Mouse (Mus musculus): Measurements from ENCODE around the gene Peli3. TPM values are rescaled to one million over a fixed set of nuclear protein-coding genes. Genes with fewer than 3 reads are reported as not detected.
A peak's percentile ranks its signal among the peaks of the same experiment; 100 is the strongest.
"Not testable (repeated sequence)": the region's sequence is repeated elsewhere in the genome, so short reads cannot be mapped to it uniquely, and the experiment has no call there.

The Peli3 gene
- polyA plus RNA-seq, 1 experiment from 2014 or later, result 3.5 TPM

DNA sequence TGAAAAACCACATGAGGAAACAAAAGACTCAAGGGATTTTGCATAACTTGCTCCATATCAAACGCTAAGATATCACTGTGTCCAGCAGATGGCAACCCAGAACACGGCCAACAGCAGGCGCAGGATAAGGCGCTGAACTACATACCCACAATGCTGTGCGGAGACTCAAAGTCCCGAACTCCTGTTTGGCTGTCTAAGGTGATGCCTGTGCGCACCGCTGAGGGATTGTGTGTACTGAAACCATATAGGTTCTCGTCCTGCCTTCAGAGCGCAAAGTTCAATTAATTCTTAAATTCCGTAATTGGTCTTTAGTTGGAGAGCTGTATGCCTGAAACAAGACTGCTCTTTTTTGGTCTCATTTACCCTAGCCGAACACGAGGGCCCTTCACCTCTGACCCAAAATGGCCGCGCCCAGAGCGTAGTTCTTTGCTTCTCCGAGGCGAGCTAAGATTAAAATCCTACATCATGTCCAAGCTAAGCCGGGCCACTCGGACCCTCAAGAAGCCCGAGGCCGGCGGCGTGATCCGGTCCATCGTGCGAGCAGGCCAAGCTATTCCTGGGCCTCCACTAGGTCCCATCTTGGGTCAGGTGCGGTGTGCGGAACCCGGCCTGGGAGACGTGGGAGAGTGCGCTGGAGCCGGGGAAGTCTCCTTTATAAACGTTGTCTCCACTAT, 19.1 kb upstream of the Peli3 start, which contains the start of gene Mrpl11:
Gene Mrpl11, plus strand, starts transcription at position 220 of the 674 bp plus-strand sequence.
- peak; percentile 91 for DNase-seq (ENCODE audit: low spot score)
- under 1% methylated on average over 34 of the region's 34 CpGs for WGBS
- peaks cover 8% of the 10 kb centered on the region; the same call in 1 of the 2 replicates for H3K36me3 ChIP-seq (ENCODE audit: control insufficient read depth, insufficient read depth, low read length)
- peak; percentile 94 for ATAC-seq (ENCODE audit: insufficient read depth, low FRiP score, low TSS enrichment)
- peak within 1 kb of the TSS; percentile 84 for H3K9ac ChIP-seq (ENCODE audit: low read length)
- H3K4me3 ChIP-seq (ENCODE audit: low read depth, low read length), result peak within 1 kb of the TSS; percentile 73
- peaks cover 4% of the 10 kb centered on the region; the same call in 1 of the 2 replicates for H3K4me1 ChIP-seq (ENCODE audit: control insufficient read depth, insufficient read depth, low read length)
- peak within 1 kb of the TSS; percentile 48 for H3K4me2 ChIP-seq (ENCODE audit: low read depth)
- peak within 1 kb of the TSS; percentile 69; the same call in 1 of the 2 replicates for H3K27ac ChIP-seq (ENCODE audit: low read depth, low read length)
- no peaks in the 10 kb centered on the region for H3K27me3 ChIP-seq (ENCODE audit: control insufficient read depth, insufficient read depth, low read length)
- no peaks in the 10 kb centered on the region for H3K9me3 ChIP-seq (ENCODE audit: control insufficient read depth, low read length)

DNA sequence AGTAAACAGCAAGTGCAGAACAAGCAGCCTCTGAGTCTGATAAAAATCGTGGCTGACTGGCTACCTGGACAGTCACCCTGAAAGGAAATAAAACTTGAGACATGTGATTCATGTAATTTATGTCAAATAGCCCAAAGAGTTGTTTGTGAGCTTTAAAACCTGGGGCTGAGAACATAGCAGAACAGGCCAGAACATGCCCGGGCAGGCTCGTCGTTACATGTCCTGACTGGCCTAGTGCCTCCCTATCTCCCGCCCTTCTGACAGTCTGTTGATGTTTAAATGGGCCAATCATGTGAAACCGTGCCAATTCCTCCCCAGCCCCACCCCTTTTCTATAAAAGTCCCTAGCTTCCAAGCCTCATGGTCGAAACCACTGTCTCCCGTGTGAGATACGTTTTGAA, 5.7 kb upstream of the Peli3 start:
- WGBS, result 90% methylated on average over 9 of the region's 9 CpGs
- not testable (repeated sequence) for H3K4me3 ChIP-seq (ENCODE audit: low read depth, low read length); ATAC-seq (ENCODE audit: insufficient read depth, low FRiP score, low TSS enrichment); H3K9me3 ChIP-seq (ENCODE audit: control insufficient read depth, low read length); H3K27me3 ChIP-seq (ENCODE audit: control insufficient read depth, insufficient read depth, low read length); H3K4me1 ChIP-seq (ENCODE audit: control insufficient read depth, insufficient read depth, low read length); H3K4me2 ChIP-seq (ENCODE audit: low read depth); H3K9ac ChIP-seq (ENCODE audit: low read length); DNase-seq (ENCODE audit: low spot score); H3K27ac ChIP-seq (ENCODE audit: low read depth, low read length); H3K36me3 ChIP-seq (ENCODE audit: control insufficient read depth, insufficient read depth, low read length)

DNA sequence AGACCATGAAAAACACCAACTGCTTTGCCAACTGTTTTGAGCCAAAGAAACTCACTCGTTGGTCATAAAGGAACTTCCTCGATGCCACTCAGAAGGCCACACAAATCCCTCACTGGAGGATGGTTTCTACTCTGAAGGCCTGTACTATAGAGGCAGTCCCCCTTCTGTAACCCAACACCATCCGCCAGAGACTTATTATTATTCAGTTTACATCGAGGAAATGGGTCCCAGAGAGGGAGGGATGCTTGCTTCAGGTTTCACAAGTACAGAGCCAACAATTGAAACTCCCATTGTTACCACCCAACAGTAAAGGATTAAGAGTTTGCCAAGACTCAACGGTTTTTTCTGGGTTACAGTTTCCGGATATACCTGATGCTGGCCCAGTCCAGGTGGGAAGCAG, 2.6 kb upstream of the Peli3 start:
- Histone ChIP-seq H3K27me3 (ENCODE audit: control insufficient read depth, insufficient read depth, low read length) (no peaks in the 10 kb centered on the region), H3K36me3 (ENCODE audit: control insufficient read depth, insufficient read depth, low read length) (no peaks in the 10 kb centered on the region), H3K4me1 (ENCODE audit: control insufficient read depth, insufficient read depth, low read length) (peaks cover 4% of the 10 kb centered on the region), H3K4me2 (ENCODE audit: low read depth) (no peak overlapping the region), H3K9ac (ENCODE audit: low read length) (no peak overlapping the region), H3K27ac (ENCODE audit: low read depth, low read length) (no peak overlapping the region), H3K4me3 (ENCODE audit: low read depth, low read length) (no peak overlapping the region), H3K9me3 (ENCODE audit: control insufficient read depth, low read length) (no peaks in the 10 kb centered on the region)
- no peak for DNase-seq (ENCODE audit: low spot score)
- ATAC-seq (ENCODE audit: insufficient read depth, low FRiP score, low TSS enrichment), result no peak
- 44% methylated on average over 6 of the region's 6 CpGs for WGBS

DNA sequence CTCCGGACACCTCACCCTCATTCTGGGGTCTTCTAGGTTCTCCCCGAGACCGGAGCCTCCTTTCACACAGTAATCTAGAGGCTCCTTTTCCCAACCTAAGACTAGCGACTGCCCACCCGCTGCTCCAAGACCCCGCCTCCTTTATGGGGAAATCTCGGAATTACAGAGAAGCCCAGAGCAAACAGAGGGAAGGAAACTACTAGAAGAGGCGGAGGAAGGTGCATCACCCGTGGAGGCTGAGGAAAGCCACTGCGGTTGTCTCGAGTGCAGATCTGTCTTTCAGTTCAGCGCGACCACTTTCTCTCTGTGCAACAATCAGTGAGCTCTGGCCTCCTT, 294 bp upstream of the Peli3 start:
- H3K27me3 ChIP-seq (ENCODE audit: control insufficient read depth, insufficient read depth, low read length), result no peaks in the 10 kb centered on the region
- H3K9ac ChIP-seq (ENCODE audit: low read length), result peak overlapping the region; percentile 64
- H3K4me2 ChIP-seq (ENCODE audit: low read depth), result peak overlapping the region; percentile 99
- 10% methylated on average over 13 of the region's 13 CpGs for WGBS
- no peaks in the 10 kb centered on the region for H3K9me3 ChIP-seq (ENCODE audit: control insufficient read depth, low read length)
- DNase-seq (ENCODE audit: low spot score) (no peak), ATAC-seq (ENCODE audit: insufficient read depth, low FRiP score, low TSS enrichment) (no peak)
- peaks cover 4% of the 10 kb centered on the region for H3K4me1 ChIP-seq (ENCODE audit: control insufficient read depth, insufficient read depth, low read length)
- H3K36me3 ChIP-seq (ENCODE audit: control insufficient read depth, insufficient read depth, low read length), result no peaks in the 10 kb centered on the region
- peak overlapping the region; percentile 66 for H3K4me3 ChIP-seq (ENCODE audit: low read depth, low read length)
- no peak overlapping the region for H3K27ac ChIP-seq (ENCODE audit: low read depth, low read length)

DNA sequence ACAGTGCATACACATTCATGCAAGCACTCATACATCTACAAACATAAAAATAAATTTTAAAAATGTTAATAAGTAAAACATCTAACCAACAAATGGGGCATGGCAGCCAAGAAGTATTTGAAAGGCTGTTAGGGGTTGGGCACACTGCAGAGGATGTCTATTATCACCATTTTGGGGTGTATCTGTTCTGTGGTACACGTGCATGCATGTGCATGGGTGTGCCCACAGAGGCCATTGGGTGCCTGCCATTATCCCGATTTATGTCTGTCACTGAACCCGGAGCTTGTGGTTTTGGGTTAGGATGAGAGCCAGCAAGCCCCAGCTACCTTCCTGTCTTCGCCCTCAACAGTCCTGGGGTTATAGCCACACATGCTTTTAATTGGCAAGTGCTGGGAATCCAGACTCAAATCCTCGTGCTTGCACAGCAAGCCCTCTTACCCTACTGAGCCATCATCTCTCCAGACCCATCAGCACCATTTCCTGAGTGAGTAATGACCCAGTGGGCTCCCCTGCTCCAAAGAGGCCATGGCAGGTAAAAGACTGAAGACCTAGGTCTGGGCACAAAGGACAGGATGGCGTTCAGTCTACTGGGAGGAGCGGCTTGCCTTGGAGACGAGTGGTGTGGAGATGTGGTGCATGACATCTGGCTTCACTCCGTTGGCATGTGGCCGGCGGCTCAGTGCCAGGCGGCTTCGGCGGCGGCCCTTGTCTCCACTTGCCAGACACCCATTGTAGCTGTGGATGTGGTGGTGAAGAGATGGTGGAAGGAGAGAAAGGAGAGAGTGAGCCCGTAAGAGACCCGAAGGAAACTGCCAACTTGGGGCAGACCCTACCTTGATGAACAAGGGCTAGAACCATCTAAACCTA, 5.2 kb downstream of the Peli3 start:
- Histone ChIP-seq H3K4me2 (ENCODE audit: low read depth) (no peak overlapping the region), H3K27me3 (ENCODE audit: control insufficient read depth, insufficient read depth, low read length) (no peaks in the 10 kb centered on the region), H3K36me3 (ENCODE audit: control insufficient read depth, insufficient read depth, low read length) (no peaks in the 10 kb centered on the region), H3K27ac (ENCODE audit: low read depth, low read length) (no peak overlapping the region), H3K4me1 (ENCODE audit: control insufficient read depth, insufficient read depth, low read length) (peaks cover 4% of the 10 kb centered on the region), H3K9ac (ENCODE audit: low read length) (no peak overlapping the region), H3K9me3 (ENCODE audit: control insufficient read depth, low read length) (no peaks in the 10 kb centered on the region), H3K4me3 (ENCODE audit: low read depth, low read length) (no peak overlapping the region)
- 90% methylated on average over 17 of the region's 17 CpGs for WGBS
- ATAC-seq (ENCODE audit: insufficient read depth, low FRiP score, low TSS enrichment), result no peak
- DNase-seq (ENCODE audit: low spot score), result no peak

DNA sequence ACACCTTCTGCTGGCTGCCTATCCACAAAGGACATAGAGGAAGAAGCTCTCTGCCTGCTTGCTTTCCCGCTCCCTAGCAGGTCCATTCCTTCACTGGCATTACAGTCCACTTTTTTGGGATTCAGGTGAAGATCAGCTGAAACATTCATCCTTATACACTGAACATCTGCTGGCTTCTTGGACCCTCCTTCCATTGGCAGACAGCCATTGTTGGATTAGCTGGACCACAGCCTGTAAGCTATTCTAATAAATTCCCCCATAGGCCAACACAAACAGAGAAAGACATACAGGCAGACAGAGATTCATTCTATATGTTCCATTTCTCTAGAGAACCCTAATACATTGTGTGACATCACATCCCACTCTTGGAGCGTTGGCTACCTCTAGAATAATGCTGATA, 6.0 kb downstream of the Peli3 start:
- no peak for ATAC-seq (ENCODE audit: insufficient read depth, low FRiP score, low TSS enrichment)
- H3K27ac ChIP-seq (ENCODE audit: low read depth, low read length), result no peak overlapping the region
- no peaks in the 10 kb centered on the region for H3K27me3 ChIP-seq (ENCODE audit: control insufficient read depth, insufficient read depth, low read length)
- WGBS, result 92% methylated on average over 2 of the region's 2 CpGs
- no peak overlapping the region for H3K4me3 ChIP-seq (ENCODE audit: low read depth, low read length)
- no peaks in the 10 kb centered on the region for H3K36me3 ChIP-seq (ENCODE audit: control insufficient read depth, insufficient read depth, low read length)
- no peaks in the 10 kb centered on the region for H3K4me1 ChIP-seq (ENCODE audit: control insufficient read depth, insufficient read depth, low read length)
- H3K9ac ChIP-seq (ENCODE audit: low read length), result no peak overlapping the region
- no peak for DNase-seq (ENCODE audit: low spot score)
- H3K9me3 ChIP-seq (ENCODE audit: control insufficient read depth, low read length), result no peaks in the 10 kb centered on the region
- H3K4me2 ChIP-seq (ENCODE audit: low read depth), result no peak overlapping the region

DNA sequence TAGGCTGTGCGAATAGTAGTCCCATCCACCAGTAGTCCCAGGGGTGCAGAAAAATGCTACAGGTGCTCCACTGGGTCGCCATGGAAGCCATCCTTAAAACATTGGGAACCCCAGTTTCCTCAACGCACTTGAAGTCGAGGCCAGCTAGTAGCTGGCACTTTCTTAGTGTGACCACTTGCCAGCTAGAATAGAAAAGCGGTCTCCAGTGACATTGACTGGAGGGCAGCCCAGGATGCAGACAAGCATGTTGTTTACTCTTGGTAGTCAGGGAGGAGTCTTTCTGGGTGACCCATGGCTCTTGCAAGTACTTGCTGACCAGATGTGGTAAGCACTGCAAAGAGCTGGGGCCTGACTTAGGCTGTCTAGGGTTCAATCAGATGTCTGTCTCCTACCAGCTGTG, 14.1 kb downstream of the Peli3 start:
- Histone ChIP-seq H3K4me2 (ENCODE audit: low read depth) (peak overlapping the region; percentile 47), H3K27ac (ENCODE audit: low read depth, low read length) (peak overlapping the region; percentile 58; the same call in 1 of the 2 replicates), H3K4me1 (ENCODE audit: control insufficient read depth, insufficient read depth, low read length) (peaks cover 10% of the 10 kb centered on the region), H3K9ac (ENCODE audit: low read length) (peak overlapping the region; percentile 57), H3K27me3 (ENCODE audit: control insufficient read depth, insufficient read depth, low read length) (no peaks in the 10 kb centered on the region), H3K4me3 (ENCODE audit: low read depth, low read length) (peak overlapping the region; percentile 50), H3K36me3 (ENCODE audit: control insufficient read depth, insufficient read depth, low read length) (no peaks in the 10 kb centered on the region), H3K9me3 (ENCODE audit: control insufficient read depth, low read length) (no peaks in the 10 kb centered on the region)
- peak; percentile 21 for ATAC-seq (ENCODE audit: insufficient read depth, low FRiP score, low TSS enrichment)
- DNase-seq (ENCODE audit: low spot score), result no peak
- WGBS, result 64% methylated on average over 5 of the region's 5 CpGs

DNA sequence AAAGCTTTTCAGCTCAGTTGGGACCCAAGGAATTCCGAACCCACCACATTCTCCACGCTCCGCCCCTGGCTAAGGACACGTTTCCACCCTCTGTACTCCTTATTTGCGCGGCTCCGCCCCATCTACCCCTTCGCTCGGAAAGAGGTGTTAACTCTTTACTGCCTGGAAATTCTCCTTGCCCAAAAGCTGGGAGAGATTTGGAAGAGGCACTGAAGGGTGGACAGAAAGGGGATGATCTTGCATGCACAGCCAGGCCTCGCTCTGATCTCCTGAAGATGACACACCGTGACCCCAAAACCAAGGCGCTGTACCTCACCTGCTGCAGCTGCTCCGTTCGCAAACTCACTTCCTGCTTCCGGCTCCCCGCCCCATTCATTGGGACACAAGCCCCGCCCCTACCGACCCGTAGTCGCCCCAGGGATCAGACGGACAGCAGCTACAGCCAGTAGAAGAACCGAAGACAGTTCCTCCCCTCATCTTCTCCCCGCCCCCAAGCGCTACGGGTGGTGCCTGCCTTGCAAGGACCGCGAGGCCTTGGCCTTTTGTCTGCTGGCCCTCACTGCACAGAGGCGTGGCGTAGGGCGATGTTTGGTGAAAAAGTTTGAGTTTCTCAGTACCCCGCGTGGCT, 14.9 kb downstream of the Peli3 start, which contains the start of gene Dpp3:
Gene Dpp3, minus strand, starts transcription at position 384 of the 628 bp plus-strand sequence.
- Histone ChIP-seq H3K4me2 (ENCODE audit: low read depth) (peak within 1 kb of the TSS; percentile 64), H3K27ac (ENCODE audit: low read depth, low read length) (peak within 1 kb of the TSS; percentile 58), H3K27me3 (ENCODE audit: control insufficient read depth, insufficient read depth, low read length) (no peaks in the 10 kb centered on the region), H3K36me3 (ENCODE audit: control insufficient read depth, insufficient read depth, low read length) (peaks cover 4% of the 10 kb centered on the region; the same call in 1 of the 2 replicates), H3K4me1 (ENCODE audit: control insufficient read depth, insufficient read depth, low read length) (peaks cover 10% of the 10 kb centered on the region), H3K4me3 (ENCODE audit: low read depth, low read length) (peak within 1 kb of the TSS; percentile 50), H3K9me3 (ENCODE audit: control insufficient read depth, low read length) (no peaks in the 10 kb centered on the region), H3K9ac (ENCODE audit: low read length) (peak within 1 kb of the TSS; percentile 57)
- ATAC-seq (ENCODE audit: insufficient read depth, low FRiP score, low TSS enrichment), result peak; percentile 98
- DNase-seq (ENCODE audit: low spot score), result peak; percentile 98
- WGBS, result 0% methylated on average over 32 of the region's 32 CpGs
